Mouse (Mus musculus) embryo, embryonic 10 days (tissue): ENCODE measurements around the gene Tmed10.
A peak's percentile ranks its signal among the peaks of the same experiment; 100 is the strongest.

Experiments used
- DNase-seq: peaks from one replicate; pipeline ENCODE4 v3.0.0-alpha.2; 2015; ENCODE audit warnings: low spot score

Tmed10 gene

GRCm38 (mm10) chr12:85374561-85375272 is at the start of gene Tmed10:
Gene Tmed10 (minus strand): TSS chr12:85374847.
- DNase-seq, result peak; percentile 94

GRCm38 (mm10) chr12:85423236-85423635 is 48.6 kb upstream of the Tmed10 start:
- DNase-seq, result no peak

GRCm38 (mm10) chr12:85422536-85422935 is 47.9 kb upstream of the Tmed10 start:
- DNase-seq, result no peak

GRCm38 (mm10) chr12:85420945-85421344 is 46.3 kb upstream of the Tmed10 start:
- DNase-seq, result no peak

GRCm38 (mm10) chr12:85417845-85418244 is 43.2 kb upstream of the Tmed10 start:
- DNase-seq, result no peak

GRCm38 (mm10) chr12:85416298-85416697 is 41.7 kb upstream of the Tmed10 start:
- no peak for DNase-seq

- no peak for DNase-seq
Measured at GRCm38 (mm10) chr12:85415876-85416275, 41.2 kb upstream of the Tmed10 start.

GRCm38 (mm10) chr12:85411136-85411535 is 36.5 kb upstream of the Tmed10 start:
- DNase-seq, result no peak

GRCm38 (mm10) chr12:85397960-85398272 is 23.3 kb upstream of the Tmed10 start:
- DNase-seq, result no peak

GRCm38 (mm10) chr12:85397063-85397959 is 22.7 kb upstream of the Tmed10 start:
- DNase-seq, result no peak

GRCm38 (mm10) chr12:85393981-85394380 is 19.3 kb upstream of the Tmed10 start:
- no peak for DNase-seq

GRCm38 (mm10) chr12:85393526-85393925 is 18.9 kb upstream of the Tmed10 start:
- DNase-seq, result peak; percentile 20

- DNase-seq, result no peak
Measured at GRCm38 (mm10) chr12:85391148-85391547, 16.5 kb upstream of the Tmed10 start.

GRCm38 (mm10) chr12:85389204-85390185 is 14.8 kb upstream of the Tmed10 start:
- no peak for DNase-seq

GRCm38 (mm10) chr12:85385995-85386375 is 11.3 kb upstream of the Tmed10 start:
- no peak for DNase-seq

- DNase-seq, result no peak
Measured at GRCm38 (mm10) chr12:85385329-85385994, 10.8 kb upstream of the Tmed10 start.

- DNase-seq, result no peak
Measured at GRCm38 (mm10) chr12:85382761-85383680, 8.4 kb upstream of the Tmed10 start.

- DNase-seq, result no peak
Measured at GRCm38 (mm10) chr12:85381570-85381969, 6.9 kb upstream of the Tmed10 start.

GRCm38 (mm10) chr12:85380942-85381341 is 6.3 kb upstream of the Tmed10 start:
- no peak for DNase-seq

- no peak for DNase-seq
Measured at GRCm38 (mm10) chr12:85380308-85380707, 5.7 kb upstream of the Tmed10 start.
